ENCODE assay signal across 8 mouse cellular contexts in the genomic region with DNA sequence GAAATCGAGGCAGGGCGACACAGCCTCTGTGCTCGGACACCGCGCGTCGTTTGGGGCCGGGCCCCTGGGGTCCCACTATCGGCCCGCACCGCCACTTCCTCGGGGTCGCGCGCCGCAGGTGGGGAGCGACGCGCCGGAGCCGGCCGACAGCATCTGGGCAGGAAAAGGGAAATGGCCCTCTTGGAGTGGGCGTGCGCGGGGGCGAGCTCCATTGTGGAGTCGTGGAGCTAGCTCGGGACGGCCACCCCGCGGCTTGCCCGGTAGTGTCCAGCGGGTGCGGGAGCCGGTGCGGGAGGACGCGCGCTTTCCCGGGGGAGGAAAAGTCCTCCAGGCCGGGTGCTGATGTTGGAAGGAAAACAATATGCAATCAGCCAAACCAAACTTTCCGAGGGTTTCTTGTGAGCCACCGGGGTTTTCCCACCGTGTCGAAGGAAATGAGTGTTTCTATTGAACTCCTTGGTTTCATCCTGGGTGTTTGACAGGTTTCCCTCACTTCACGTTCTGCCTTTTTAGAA. TPM values are rescaled to one million over a fixed set of nuclear protein-coding genes. Genes with fewer than 3 reads are reported as not detected.
DNase-seq lines count a peak whose midpoint lies in the region; ATAC-seq and TF ChIP-seq lines count a peak whose summit lies in the region.

No protein-coding gene starts in this region.

- peak overlapping the region; percentile 94 for H3K27ac ChIP-seq in hindbrain, embryonic 13.5 days
- H3K27ac ChIP-seq in limb, embryonic 10.5 days, result peak overlapping the region; percentile 94

- peaks cover 26% of the 10 kb centered on the region for H3K4me1 ChIP-seq in hindbrain, embryonic 13.5 days (replicated peaks)
- peaks cover 20% of the 10 kb centered on the region for H3K4me1 ChIP-seq in limb, embryonic 10.5 days

- DNase-seq in frontal cortex, adult 2 months (ENCODE audit: extremely low spot score in 1 of 2, low spot score in 1 of 2), result no peak
- peak; percentile 61 for DNase-seq in brain, embryonic 14.5 days (ENCODE audit: low read depth)
- DNase-seq in forelimb bud, embryonic 11.5 days (ENCODE audit: low read depth, low spot score), result peak; percentile 21
- DNase-seq in limb, embryonic 10.5 days (ENCODE audit: low spot score), result peak; percentile 74
- DNase-seq in mesoderm, embryonic 11.5 days (ENCODE audit: low read depth, low spot score), result peak; percentile 51
- DNase-seq in splenic B cell, adult 2 months (ENCODE audit: low read depth, low spot score), result peak; percentile 56

- ATAC-seq in frontal cortex, adult (ENCODE audit: low TSS enrichment), result peak; percentile 35
- peak; percentile 69 for ATAC-seq in hindbrain, embryonic 13.5 days (ENCODE audit: low FRiP score)

- H3K4me3 ChIP-seq in hindbrain, embryonic 13.5 days, result peak overlapping the region; percentile 94
- peak overlapping the region; percentile 93 for H3K4me3 ChIP-seq in limb, embryonic 10.5 days

- no peak for TF ChIP-seq POLR2A in brain, embryonic 14.5 days (IDR thresholded peaks at IDR 0.05; ENCODE audit: borderline replicate concordance, extremely low read depth, insufficient read depth, insufficient read length, poor library complexity, severe bottlenecking)

- under 1% methylated on average over 45 of the region's 46 CpGs for WGBS in hindbrain, embryonic 13.5 days
- under 1% methylated on average over 46 of the region's 46 CpGs for WGBS in limb, embryonic 10.5 days

- TF ChIP-seq CTCF in brain, embryonic 14.5 days (IDR thresholded peaks at IDR 0.05; ENCODE audit: borderline replicate concordance, extremely low read depth, insufficient read depth, insufficient read length), result no peak

- no peaks in the 10 kb centered on the region for H3K27me3 ChIP-seq in hindbrain, embryonic 13.5 days
- H3K27me3 ChIP-seq in limb, embryonic 10.5 days (ENCODE audit: low read depth, poor library complexity, severe bottlenecking), result no peaks in the 10 kb centered on the region
- no peaks in the 10 kb centered on the region for H3K27me3 ChIP-seq in splenic B cell, adult 2 months (ENCODE audit: control insufficient read depth, insufficient read depth, low read length, poor library complexity, severe bottlenecking)

- H3K9me3 ChIP-seq in hindbrain, embryonic 13.5 days, result no peaks in the 10 kb centered on the region
- no peaks in the 10 kb centered on the region for H3K9me3 ChIP-seq in limb, embryonic 10.5 days (replicated peaks)

- H3K9ac ChIP-seq in hindbrain, embryonic 13.5 days, result peak overlapping the region; percentile 94

- H3K36me3 ChIP-seq in hindbrain, embryonic 13.5 days, result no peaks in the 10 kb centered on the region
- peaks cover 3% of the 10 kb centered on the region; the same call in 1 of the 2 replicates for H3K36me3 ChIP-seq in limb, embryonic 10.5 days
- H3K36me3 ChIP-seq in splenic B cell, adult 2 months (ENCODE audit: control insufficient read depth, insufficient read depth, low read length, poor library complexity, severe bottlenecking), result no peaks in the 10 kb centered on the region

- H3K4me2 ChIP-seq in hindbrain, embryonic 13.5 days, result peak overlapping the region; percentile 66

RNA-seq across cellular contexts. Expression of a gene that starts 0.5 kb away (rescaled TPM):
- 96.1 and 112 TPM in 2 replicates for polyA plus RNA-seq in frontal cortex, adult 2 months (2012; rRNA removed)
- 115 and 116 TPM in 2 replicates for polyA plus RNA-seq in brain, embryonic 14.5 days (2012; rRNA removed)
- polyA plus RNA-seq in hindbrain, embryonic 13.5 days (2015; fragmentation: Nextera tagmentation; extraction: Ambion mirVana), result 121 TPM in 2 replicates
- 83.1 and 95.4 TPM in 2 replicates for polyA plus RNA-seq in limb, embryonic 10.5 days (2016; fragmentation: Nextera tagmentation; extraction: Ambion mirVana)

RNA-seq across cellular contexts. Expression of a gene that starts 12.4 kb away (rescaled TPM):
- 5.2 and 6.3 TPM in 2 replicates for polyA plus RNA-seq in frontal cortex, adult 2 months (2012; rRNA removed)
- polyA plus RNA-seq in brain, embryonic 14.5 days (2012; rRNA removed), result 0.64 and 1.7 TPM in 2 replicates
- polyA plus RNA-seq in hindbrain, embryonic 13.5 days (2015; fragmentation: Nextera tagmentation; extraction: Ambion mirVana), result 1.3 and 2.1 TPM in 2 replicates
- 0.62 and 1.5 TPM in 2 replicates for polyA plus RNA-seq in limb, embryonic 10.5 days (2016; fragmentation: Nextera tagmentation; extraction: Ambion mirVana)

RNA-seq across cellular contexts. Expression of a gene that starts 59.6 kb away (rescaled TPM):
- polyA plus RNA-seq in frontal cortex, adult 2 months (2012; rRNA removed), result 33.2 and 37.6 TPM in 2 replicates
- 34.8 and 52.4 TPM in 2 replicates for polyA plus RNA-seq in brain, embryonic 14.5 days (2012; rRNA removed)
- polyA plus RNA-seq in hindbrain, embryonic 13.5 days (2015; fragmentation: Nextera tagmentation; extraction: Ambion mirVana), result 5.5 and 8.8 TPM in 2 replicates
- polyA plus RNA-seq in limb, embryonic 10.5 days (2016; fragmentation: Nextera tagmentation; extraction: Ambion mirVana), result 4.5 and 6.9 TPM in 2 replicates

Comparison
In these comparisons a context has a peak if more than half of its experiments do, and no peak if none do; other contexts are left out.
1. DNase-seq: peak in brain, embryonic 14.5 days (single experiment), forelimb bud, embryonic 11.5 days (single experiment), limb, embryonic 10.5 days (single experiment), mesoderm, embryonic 11.5 days (single experiment) and splenic B cell, adult 2 months (single experiment); none in frontal cortex, adult 2 months (0 of 2).